Mouse (Mus musculus) liver, embryonic 14.5 days (tissue): Measurements from ENCODE around the gene Tango6.

ENCODE experiments used
- CTCF ChIP-seq: IDR thresholded peaks from 2 replicates; pipeline ENCODE4 v1.5.1; 2016; ENCODE audit warnings: antibody characterized with exemption, low read depth, control low read depth
- EP300 ChIP-seq: IDR thresholded peaks from 2 replicates; pipeline ENCODE4 v1.6.1; 2016; ENCODE audit warnings: antibody characterized with exemption, low read depth

- TF ChIP-seq EP300 (no peak), CTCF (no peak)
These were observed 43.7 kb downstream of the Tango6 start for GRCm38 (mm10) chr8:106726551-106726950.
